ENCODE assay signal across 8 mouse cellular contexts in the genomic region with DNA sequence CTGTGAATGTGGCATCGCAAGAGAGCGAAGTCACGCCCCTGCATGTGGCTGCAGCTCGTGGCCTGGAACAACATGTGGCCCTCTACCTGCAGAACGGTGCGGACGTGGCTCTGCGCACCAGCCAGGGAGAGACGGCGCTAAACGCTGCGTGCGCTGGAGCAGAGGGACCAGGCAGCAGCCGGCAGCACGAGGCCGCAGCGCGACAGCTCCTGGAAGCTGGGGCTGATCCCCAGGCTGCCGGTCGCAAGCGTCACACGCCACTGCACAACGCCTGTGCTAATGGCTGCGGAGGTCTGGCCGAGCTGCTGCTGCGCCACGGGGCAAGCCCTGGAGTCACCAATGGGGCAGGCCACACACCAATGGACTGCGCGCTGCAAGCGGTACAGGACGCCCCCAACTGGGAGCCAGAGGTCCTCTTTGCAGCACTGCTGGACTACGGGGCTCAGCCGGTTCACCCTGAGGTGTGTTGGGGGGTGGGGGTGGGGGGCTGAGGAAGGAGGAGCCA. TPM values are rescaled to one million over a fixed set of nuclear protein-coding genes. Genes with fewer than 3 reads are reported as not detected.
DNase-seq lines count a peak whose midpoint lies in the region; ATAC-seq and TF ChIP-seq lines count a peak whose summit lies in the region.

No protein-coding gene starts in this region.

- no peak overlapping the region for H3K27ac ChIP-seq in heart, adult 2 months
- no peak overlapping the region for H3K27ac ChIP-seq in ES-Bruce4 (ENCODE audit: insufficient read depth, low read length)
- peak overlapping the region; percentile 44; the same call in 1 of the 2 replicates for H3K27ac ChIP-seq in hindbrain, embryonic 13.5 days
- no peak overlapping the region for H3K27ac ChIP-seq in liver, embryonic 15.5 days (replicated peaks)
- no peak overlapping the region for H3K27ac ChIP-seq in small intestine, adult 2 months (ENCODE audit: insufficient read depth, low read depth, low read length)

- TF ChIP-seq POLR2A in heart, adult 2 months (IDR thresholded peaks at IDR 0.05; ENCODE audit: insufficient read depth, low read depth, low read length): no peak
- no peak for TF ChIP-seq POLR2A in ES-Bruce4 (IDR thresholded peaks at IDR 0.05; ENCODE audit: insufficient read depth, low read length)
- TF ChIP-seq POLR2A in small intestine, adult 2 months (IDR thresholded peaks at IDR 0.05; ENCODE audit: low read depth, low read length): no peak

- TF ChIP-seq EP300 in heart, adult 2 months (IDR thresholded peaks at IDR 0.05; ENCODE audit: insufficient read depth, low read depth, low read length): no peak
- TF ChIP-seq EP300 in ES-Bruce4 (IDR thresholded peaks at IDR 0.05; ENCODE audit: insufficient read depth, low read depth, low read length): no peak

- peak overlapping the region; percentile 78 for H3K4me2 ChIP-seq in hindbrain, embryonic 13.5 days
- H3K4me2 ChIP-seq in liver, embryonic 15.5 days: peak overlapping the region; percentile 71

- ATAC-seq in hindbrain, embryonic 13.5 days (ENCODE audit: low FRiP score): peak; percentile 71
- ATAC-seq in liver, embryonic 15.5 days (ENCODE audit: insufficient read depth): peak; percentile 54

- H3K79me2 ChIP-seq in heart, adult 2 months (replicated peaks; ENCODE audit: control insufficient read depth, insufficient read depth, low read length): no peaks in the 10 kb centered on the region

- H3K36me3 ChIP-seq in heart, adult 2 months (ENCODE audit: control insufficient read depth, insufficient read depth, low read length): no peaks in the 10 kb centered on the region
- H3K36me3 ChIP-seq in ES-Bruce4 (ENCODE audit: control insufficient read depth, insufficient read depth, low read length, poor library complexity, severe bottlenecking): no peaks in the 10 kb centered on the region
- no peaks in the 10 kb centered on the region for H3K36me3 ChIP-seq in hindbrain, embryonic 13.5 days
- H3K36me3 ChIP-seq in liver, embryonic 15.5 days (replicated peaks): no peaks in the 10 kb centered on the region
- H3K36me3 ChIP-seq in small intestine, adult 2 months (ENCODE audit: control insufficient read depth, insufficient read depth, low read length): no peaks in the 10 kb centered on the region

- WGBS in heart, adult 2 months: 2% methylated on average over 33 of the region's 33 CpGs
- WGBS in hindbrain, embryonic 13.5 days: 1% methylated on average over 33 of the region's 33 CpGs
- WGBS in liver, embryonic 15.5 days (ENCODE audit: insufficient replicate concordance): 3% methylated on average over 33 of the region's 33 CpGs
- 1% methylated on average over 33 of the region's 33 CpGs for WGBS in small intestine, adult 2 months

- peak in 1 of 2 experiments; percentile 34 for DNase-seq in heart, adult 2 months
- DNase-seq in heart, adult 18-20 months: no peak
- peak; percentile 71 for DNase-seq in embryo, embryonic 10.5 days (ENCODE audit: low spot score)
- DNase-seq in layer of hippocampus, adult 9-11 months: no peak

- peak overlapping the region; percentile 52 for H3K9ac ChIP-seq in heart, adult 2 months (ENCODE audit: low read depth, low read length)
- H3K9ac ChIP-seq in ES-Bruce4 (ENCODE audit: low read depth, poor library complexity, severe bottlenecking): peak overlapping the region; percentile 17
- H3K9ac ChIP-seq in hindbrain, embryonic 13.5 days: peak overlapping the region; percentile 74
- peak overlapping the region; percentile 35; the same call in 1 of the 2 replicates for H3K9ac ChIP-seq in liver, embryonic 15.5 days

- peak overlapping the region; percentile 26; the same call in 1 of the 2 replicates for H3K4me3 ChIP-seq in heart, adult 2 months
- H3K4me3 ChIP-seq in ES-Bruce4 (ENCODE audit: low read depth, low read length): peak overlapping the region; percentile 24
- H3K4me3 ChIP-seq in hindbrain, embryonic 13.5 days: peak overlapping the region; percentile 39
- H3K4me3 ChIP-seq in liver, embryonic 15.5 days (replicated peaks): peak overlapping the region; percentile 40
- peak overlapping the region; percentile 50 for H3K4me3 ChIP-seq in small intestine, adult 2 months (ENCODE audit: low read depth, low read length)

- no peak for TF ChIP-seq CTCF in heart, adult 2 months (IDR thresholded peaks at IDR 0.05)
- TF ChIP-seq CTCF in ES-Bruce4 (IDR thresholded peaks at IDR 0.05; ENCODE audit: low read depth, low read length): peak; percentile 24
- no peak for TF ChIP-seq CTCF in small intestine, adult 2 months (IDR thresholded peaks at IDR 0.05; ENCODE audit: extremely low read depth, insufficient read length, insufficient replicate concordance, low read depth, low read length)

- no peaks in the 10 kb centered on the region for H3K9me3 ChIP-seq in ES-Bruce4 (replicated peaks; ENCODE audit: control insufficient read depth, insufficient read depth, low read length, poor library complexity, severe bottlenecking)
- H3K9me3 ChIP-seq in hindbrain, embryonic 13.5 days: no peaks in the 10 kb centered on the region
- H3K9me3 ChIP-seq in liver, embryonic 15.5 days (replicated peaks): no peaks in the 10 kb centered on the region

- intact Hi-C loops in heart, adult 2 months (cut with DNase I): no loop called here

- H3K27me3 ChIP-seq in heart, adult 2 months (ENCODE audit: control insufficient read depth, insufficient read depth, low read length): peaks cover 5% of the 10 kb centered on the region; the same call in 1 of the 2 replicates
- no peaks in the 10 kb centered on the region for H3K27me3 ChIP-seq in ES-Bruce4 (ENCODE audit: control insufficient read depth, insufficient read depth, low read length, poor library complexity, severe bottlenecking)
- H3K27me3 ChIP-seq in hindbrain, embryonic 13.5 days: peaks cover 17% of the 10 kb centered on the region
- H3K27me3 ChIP-seq in liver, embryonic 15.5 days: peaks cover 13% of the 10 kb centered on the region
- no peaks in the 10 kb centered on the region; the same call in 1 of the 2 replicates for H3K27me3 ChIP-seq in small intestine, adult 2 months (ENCODE audit: control insufficient read depth, insufficient read depth, low read length)

- peaks cover 2% of the 10 kb centered on the region for H3K4me1 ChIP-seq in heart, adult 2 months (ENCODE audit: control insufficient read depth, insufficient read depth, low read length)
- no peaks in the 10 kb centered on the region for H3K4me1 ChIP-seq in ES-Bruce4 (ENCODE audit: control insufficient read depth, insufficient read depth, low read length)
- peaks cover 12% of the 10 kb centered on the region for H3K4me1 ChIP-seq in hindbrain, embryonic 13.5 days (replicated peaks)
- peaks cover 11% of the 10 kb centered on the region for H3K4me1 ChIP-seq in liver, embryonic 15.5 days (replicated peaks)
- H3K4me1 ChIP-seq in small intestine, adult 2 months (ENCODE audit: control insufficient read depth, insufficient read depth, insufficient read length, low read length): peaks cover 6% of the 10 kb centered on the region

RNA-seq across cellular contexts. Expression of gene Asb16, which starts 7.9 kb away (rescaled TPM):
- total RNA-seq in heart, adult 2 months (2021): 1 to 10 TPM in 1 of 2 experiments, under 1 TPM in 1; 0.89 to 1.1 TPM
- polyA plus RNA-seq in heart, adult 2 months (2012; rRNA removed): 0.70 and 0.74 TPM in 2 replicates
- 1 to 10 TPM; 1.2 TPM for total RNA-seq in heart, adult 18-20 months (2021)
- 0.70 and 2.3 TPM in 2 replicates for polyA plus RNA-seq in ES-Bruce4 (2011; ENCODE audit: insufficient read depth, insufficient read length, low read depth, missing spikeins)
- polyA plus RNA-seq in hindbrain, embryonic 13.5 days (2015; fragmentation: Nextera tagmentation; extraction: Ambion mirVana): not detected in 2 replicates
- polyA plus RNA-seq in liver, embryonic 15.5 days (2015; fragmentation: Nextera tagmentation; extraction: Ambion mirVana): 0.05 and 0.06 TPM in 2 replicates
- 0.29 and 1.8 TPM in 2 replicates for polyA plus RNA-seq in small intestine, adult 2 months (2012; rRNA removed)

RNA-seq across cellular contexts. Expression of gene Tmub2, which starts 8.3 kb away (rescaled TPM):
- 10 to 100 TPM; 22.9 to 26.2 TPM for total RNA-seq in heart, adult 2 months (2021)
- 32.8 and 43.2 TPM in 2 replicates for polyA plus RNA-seq in heart, adult 2 months (2012; rRNA removed)
- 10 to 100 TPM; 24.4 to 26.7 TPM for total RNA-seq in heart, adult 18-20 months (2021)
- polyA plus RNA-seq in ES-Bruce4 (2011; ENCODE audit: insufficient read depth, insufficient read length, low read depth, missing spikeins): 19.7 and 20.0 TPM in 2 replicates
- 81.3 and 82.8 TPM in 2 replicates for polyA plus RNA-seq in hindbrain, embryonic 13.5 days (2015; fragmentation: Nextera tagmentation; extraction: Ambion mirVana)
- 26.1 and 28.9 TPM in 2 replicates for polyA plus RNA-seq in liver, embryonic 15.5 days (2015; fragmentation: Nextera tagmentation; extraction: Ambion mirVana)
- 29.4 and 60.2 TPM in 2 replicates for polyA plus RNA-seq in small intestine, adult 2 months (2012; rRNA removed)

RNA-seq across cellular contexts. Expression of gene Atxn7l3, which starts 20.0 kb away (rescaled TPM):
- total RNA-seq in heart, adult 2 months (2021): 10 to 100 TPM; 19.0 to 21.7 TPM
- 17.4 and 21.2 TPM in 2 replicates for polyA plus RNA-seq in heart, adult 2 months (2012; rRNA removed)
- 10 to 100 TPM; 19.2 to 22.6 TPM for total RNA-seq in heart, adult 18-20 months (2021)
- 44.3 and 50.3 TPM in 2 replicates for polyA plus RNA-seq in ES-Bruce4 (2011; ENCODE audit: insufficient read depth, insufficient read length, low read depth, missing spikeins)
- 29.2 and 29.9 TPM in 2 replicates for polyA plus RNA-seq in hindbrain, embryonic 13.5 days (2015; fragmentation: Nextera tagmentation; extraction: Ambion mirVana)
- 3.8 and 4.6 TPM in 2 replicates for polyA plus RNA-seq in liver, embryonic 15.5 days (2015; fragmentation: Nextera tagmentation; extraction: Ambion mirVana)
- polyA plus RNA-seq in small intestine, adult 2 months (2012; rRNA removed): 15.1 and 30.2 TPM in 2 replicates

RNA-seq across cellular contexts. Expression of gene BC030867, which starts 27.8 kb away (rescaled TPM):
- total RNA-seq in heart, adult 2 months (2021): under 1 TPM; 0.26 to 0.32 TPM
- 0.45 and 0.56 TPM in 2 replicates for polyA plus RNA-seq in heart, adult 2 months (2012; rRNA removed)
- total RNA-seq in heart, adult 18-20 months (2021): under 1 TPM; 0.22 to 0.28 TPM
- polyA plus RNA-seq in ES-Bruce4 (2011; ENCODE audit: insufficient read depth, insufficient read length, low read depth, missing spikeins): 32.5 and 34.0 TPM in 2 replicates
- 3.8 TPM in 2 replicates for polyA plus RNA-seq in hindbrain, embryonic 13.5 days (2015; fragmentation: Nextera tagmentation; extraction: Ambion mirVana)
- 14.1 and 15.3 TPM in 2 replicates for polyA plus RNA-seq in liver, embryonic 15.5 days (2015; fragmentation: Nextera tagmentation; extraction: Ambion mirVana)
- 2.4 and 5.2 TPM in 2 replicates for polyA plus RNA-seq in small intestine, adult 2 months (2012; rRNA removed)

RNA-seq across cellular contexts. Expression of gene Ubtf, which starts 43.1 kb away (rescaled TPM):
- 10 to 100 TPM; 52.5 to 59.4 TPM for total RNA-seq in heart, adult 2 months (2021)
- 14.9 and 22.1 TPM in 2 replicates for polyA plus RNA-seq in heart, adult 2 months (2012; rRNA removed)
- total RNA-seq in heart, adult 18-20 months (2021): 10 to 100 TPM; 49.2 to 49.9 TPM
- 81.7 and 82.0 TPM in 2 replicates for polyA plus RNA-seq in ES-Bruce4 (2011; ENCODE audit: insufficient read depth, insufficient read length, low read depth, missing spikeins)
- 77.1 and 82.7 TPM in 2 replicates for polyA plus RNA-seq in hindbrain, embryonic 13.5 days (2015; fragmentation: Nextera tagmentation; extraction: Ambion mirVana)
- 50.9 and 55.2 TPM in 2 replicates for polyA plus RNA-seq in liver, embryonic 15.5 days (2015; fragmentation: Nextera tagmentation; extraction: Ambion mirVana)
- polyA plus RNA-seq in small intestine, adult 2 months (2012; rRNA removed): 10.5 and 17.6 TPM in 2 replicates

Comparison
In these comparisons a context has a peak if more than half of its experiments do, and no peak if none do; other contexts are left out.
1. H3K9ac ChIP-seq: peak in every context shown above with its lines; median percentile 74 in hindbrain, embryonic 13.5 days; 52 in heart, adult 2 months; 35 in liver, embryonic 15.5 days; 17 in ES-Bruce4.